Mouse (Mus musculus): ENCODE data around the gene Fam168a. TPM values are rescaled to one million over a fixed set of nuclear protein-coding genes. Genes with fewer than 3 reads are reported as not detected.
A peak's percentile ranks its signal among the peaks of the same experiment; 100 is the strongest.

The Fam168a gene
- polyA plus RNA-seq, 1 experiment from 2014 or later, result 118 TPM

- Histone ChIP-seq H3K36me3 (ENCODE audit: control insufficient read depth, insufficient read depth) (peaks cover 2% of the 10 kb centered on the region; the same call in 1 of the 2 replicates), H3K9ac (replicated peaks; ENCODE audit: low read depth, low read length) (no peak overlapping the region), H3K9me3 (ENCODE audit: control insufficient read depth, low read length) (no peaks in the 10 kb centered on the region), H3K4me3 (replicated peaks; ENCODE audit: low read length) (no peak overlapping the region), H3K27ac (ENCODE audit: low read length) (no peak overlapping the region), H3K27me3 (replicated peaks; ENCODE audit: control insufficient read depth, insufficient read depth, low read length) (no peaks in the 10 kb centered on the region), H3K4me2 (ENCODE audit: low read length) (no peak overlapping the region), H3K4me1 (replicated peaks; ENCODE audit: control insufficient read depth, insufficient read depth, low read length) (no peaks in the 10 kb centered on the region)
- no peak for ATAC-seq
- WGBS, result 80% methylated on average over 1 of the region's 1 CpGs
Measured at GRCm38 (mm10) chr7:100786078-100786477, 79.6 kb downstream of the Fam168a start.

- Histone ChIP-seq H3K36me3 (ENCODE audit: control insufficient read depth, insufficient read depth) (peaks cover 2% of the 10 kb centered on the region; the same call in 1 of the 2 replicates), H3K4me2 (ENCODE audit: low read length) (no peak overlapping the region), H3K9ac (replicated peaks; ENCODE audit: low read depth, low read length) (no peak overlapping the region), H3K4me3 (replicated peaks; ENCODE audit: low read length) (no peak overlapping the region), H3K27me3 (replicated peaks; ENCODE audit: control insufficient read depth, insufficient read depth, low read length) (no peaks in the 10 kb centered on the region), H3K9me3 (ENCODE audit: control insufficient read depth, low read length) (no peaks in the 10 kb centered on the region), H3K27ac (ENCODE audit: low read length) (no peak overlapping the region), H3K4me1 (replicated peaks; ENCODE audit: control insufficient read depth, insufficient read depth, low read length) (no peaks in the 10 kb centered on the region)
- 83% methylated on average over 1 of the region's 1 CpGs for WGBS
- no peak for ATAC-seq
Measured at GRCm38 (mm10) chr7:100788291-100788690, 81.9 kb downstream of the Fam168a start.

- Histone ChIP-seq H3K4me1 (replicated peaks; ENCODE audit: control insufficient read depth, insufficient read depth, low read length) (no peaks in the 10 kb centered on the region), H3K4me3 (replicated peaks; ENCODE audit: low read length) (no peak overlapping the region), H3K27ac (ENCODE audit: low read length) (no peak overlapping the region), H3K36me3 (ENCODE audit: control insufficient read depth, insufficient read depth) (no peaks in the 10 kb centered on the region), H3K4me2 (ENCODE audit: low read length) (no peak overlapping the region), H3K9ac (replicated peaks; ENCODE audit: low read depth, low read length) (no peak overlapping the region), H3K27me3 (replicated peaks; ENCODE audit: control insufficient read depth, insufficient read depth, low read length) (no peaks in the 10 kb centered on the region), H3K9me3 (ENCODE audit: control insufficient read depth, low read length) (no peaks in the 10 kb centered on the region)
- WGBS, result 61% methylated on average over 3 of the region's 3 CpGs
- ATAC-seq, result no peak
Measured at GRCm38 (mm10) chr7:100798810-100799209, 92.4 kb downstream of the Fam168a start.

- no peak overlapping the region for H3K4me2 ChIP-seq (ENCODE audit: low read length)
- no peaks in the 10 kb centered on the region for H3K9me3 ChIP-seq (ENCODE audit: control insufficient read depth, low read length)
- ATAC-seq, result no peak
- H3K27me3 ChIP-seq (replicated peaks; ENCODE audit: control insufficient read depth, insufficient read depth, low read length), result no peaks in the 10 kb centered on the region
- no peak overlapping the region for H3K9ac ChIP-seq (replicated peaks; ENCODE audit: low read depth, low read length)
- H3K27ac ChIP-seq (ENCODE audit: low read length), result no peak overlapping the region
- no peaks in the 10 kb centered on the region for H3K36me3 ChIP-seq (ENCODE audit: control insufficient read depth, insufficient read depth)
- H3K4me3 ChIP-seq (replicated peaks; ENCODE audit: low read length), result no peak overlapping the region
- no peaks in the 10 kb centered on the region for H3K4me1 ChIP-seq (replicated peaks; ENCODE audit: control insufficient read depth, insufficient read depth, low read length)
- WGBS, result 76% methylated on average over 2 of the region's 2 CpGs
Measured at GRCm38 (mm10) chr7:100805391-100805790, 99.0 kb downstream of the Fam168a start.

GRCm38 (mm10) chr7:100811912-100812311 is 105.5 kb downstream of the Fam168a start:
- Histone ChIP-seq H3K4me3 (replicated peaks; ENCODE audit: low read length) (no peak overlapping the region), H3K4me1 (replicated peaks; ENCODE audit: control insufficient read depth, insufficient read depth, low read length) (peaks cover 20% of the 10 kb centered on the region), H3K27ac (ENCODE audit: low read length) (no peak overlapping the region), H3K27me3 (replicated peaks; ENCODE audit: control insufficient read depth, insufficient read depth, low read length) (no peaks in the 10 kb centered on the region), H3K36me3 (ENCODE audit: control insufficient read depth, insufficient read depth) (no peaks in the 10 kb centered on the region; the same call in 1 of the 2 replicates), H3K4me2 (ENCODE audit: low read length) (no peak overlapping the region), H3K9me3 (ENCODE audit: control insufficient read depth, low read length) (no peaks in the 10 kb centered on the region), H3K9ac (replicated peaks; ENCODE audit: low read depth, low read length) (no peak overlapping the region)
- WGBS, result 60% methylated on average over 5 of the region's 5 CpGs
- ATAC-seq, result no peak

GRCm38 (mm10) chr7:100812641-100813040 is 106.2 kb downstream of the Fam168a start:
- Histone ChIP-seq H3K27ac (ENCODE audit: low read length) (no peak overlapping the region), H3K4me2 (ENCODE audit: low read length) (no peak overlapping the region), H3K27me3 (replicated peaks; ENCODE audit: control insufficient read depth, insufficient read depth, low read length) (no peaks in the 10 kb centered on the region), H3K9me3 (ENCODE audit: control insufficient read depth, low read length) (no peaks in the 10 kb centered on the region), H3K36me3 (ENCODE audit: control insufficient read depth, insufficient read depth) (no peaks in the 10 kb centered on the region; the same call in 1 of the 2 replicates), H3K9ac (replicated peaks; ENCODE audit: low read depth, low read length) (no peak overlapping the region), H3K4me3 (replicated peaks; ENCODE audit: low read length) (no peak overlapping the region), H3K4me1 (replicated peaks; ENCODE audit: control insufficient read depth, insufficient read depth, low read length) (peaks cover 27% of the 10 kb centered on the region)
- WGBS, result 86% methylated on average over 5 of the region's 5 CpGs
- ATAC-seq, result no peak

GRCm38 (mm10) chr7:100815900-100816570 is 109.6 kb downstream of the Fam168a start:
- no peak overlapping the region for H3K4me3 ChIP-seq (replicated peaks; ENCODE audit: low read length)
- no peak overlapping the region for H3K4me2 ChIP-seq (ENCODE audit: low read length)
- no peaks in the 10 kb centered on the region for H3K27me3 ChIP-seq (replicated peaks; ENCODE audit: control insufficient read depth, insufficient read depth, low read length)
- ATAC-seq, result peak; percentile 70
- peak overlapping the region; percentile 31 for H3K27ac ChIP-seq (ENCODE audit: low read length)
- peaks cover 31% of the 10 kb centered on the region for H3K4me1 ChIP-seq (replicated peaks; ENCODE audit: control insufficient read depth, insufficient read depth, low read length)
- no peak overlapping the region for H3K9ac ChIP-seq (replicated peaks; ENCODE audit: low read depth, low read length)
- WGBS, result 25% methylated on average over 8 of the region's 8 CpGs
- no peaks in the 10 kb centered on the region; the same call in 1 of the 2 replicates for H3K36me3 ChIP-seq (ENCODE audit: control insufficient read depth, insufficient read depth)
- no peaks in the 10 kb centered on the region for H3K9me3 ChIP-seq (ENCODE audit: control insufficient read depth, low read length)

- Histone ChIP-seq H3K36me3 (ENCODE audit: control insufficient read depth, insufficient read depth) (no peaks in the 10 kb centered on the region; the same call in 1 of the 2 replicates), H3K4me2 (ENCODE audit: low read length) (no peak overlapping the region), H3K27me3 (replicated peaks; ENCODE audit: control insufficient read depth, insufficient read depth, low read length) (no peaks in the 10 kb centered on the region), H3K9me3 (ENCODE audit: control insufficient read depth, low read length) (no peaks in the 10 kb centered on the region), H3K27ac (ENCODE audit: low read length) (peak overlapping the region; percentile 87), H3K4me3 (replicated peaks; ENCODE audit: low read length) (no peak overlapping the region), H3K4me1 (replicated peaks; ENCODE audit: control insufficient read depth, insufficient read depth, low read length) (peaks cover 29% of the 10 kb centered on the region), H3K9ac (replicated peaks; ENCODE audit: low read depth, low read length) (no peak overlapping the region)
- WGBS, result 31% methylated on average over 6 of the region's 6 CpGs
- peak; percentile 75 for ATAC-seq
Measured at GRCm38 (mm10) chr7:100816759-100817441, 110.5 kb downstream of the Fam168a start.

GRCm38 (mm10) chr7:100817442-100817760 is 111.0 kb downstream of the Fam168a start:
- peaks cover 24% of the 10 kb centered on the region for H3K4me1 ChIP-seq (replicated peaks; ENCODE audit: control insufficient read depth, insufficient read depth, low read length)
- H3K27me3 ChIP-seq (replicated peaks; ENCODE audit: control insufficient read depth, insufficient read depth, low read length), result no peaks in the 10 kb centered on the region
- no peaks in the 10 kb centered on the region for H3K9me3 ChIP-seq (ENCODE audit: control insufficient read depth, low read length)
- H3K9ac ChIP-seq (replicated peaks; ENCODE audit: low read depth, low read length), result no peak overlapping the region
- H3K4me3 ChIP-seq (replicated peaks; ENCODE audit: low read length), result no peak overlapping the region
- ATAC-seq, result no peak
- H3K4me2 ChIP-seq (ENCODE audit: low read length), result no peak overlapping the region
- no peaks in the 10 kb centered on the region; the same call in 1 of the 2 replicates for H3K36me3 ChIP-seq (ENCODE audit: control insufficient read depth, insufficient read depth)
- 76% methylated on average over 2 of the region's 2 CpGs for WGBS
- peak overlapping the region; percentile 87 for H3K27ac ChIP-seq (ENCODE audit: low read length)
